Mouse (Mus musculus) limb, embryonic 15.5 days (tissue): ENCODE results near the gene Gramd4. TPM values are rescaled to one million over a fixed set of nuclear protein-coding genes. Genes with fewer than 3 reads are reported as not detected.
A peak's percentile ranks its signal among the peaks of the same experiment; 100 is the strongest.

Experiments used
- ATAC-seq: fragments of 200-750 bp; cut with Nextera tagmentation; 2 replicates; pipeline ENCODE4 v1.8.0; 2017; ENCODE audit warnings: low read depth, moderate TSS enrichment; ENCODE audit not compliant: insufficient number of reproducible peaks, low FRiP score, low TSS enrichment
- H3K27ac ChIP-seq: fragments of 300-500 bp; sonication (generic); 2 replicates; pipeline ENCODE4 v1.5.1; 2015; ENCODE audit warnings: moderate library complexity, mild to moderate bottlenecking, inconsistent platforms
- H3K27me3 ChIP-seq: fragments of 300-500 bp; sonication (generic); 2 replicates; pipeline ENCODE4 v1.6.1; 2015; ENCODE audit warnings: inconsistent platforms
- H3K36me3 ChIP-seq: fragments of 300-500 bp; sonication (generic); 2 replicates; pipeline ENCODE4 v1.6.1; 2015; ENCODE audit warnings: inconsistent platforms
- H3K4me1 ChIP-seq: fragments of 300-500 bp; sonication (generic); 2 replicates; pipeline ENCODE4 v1.6.1; 2015; ENCODE audit warnings: inconsistent platforms
- H3K4me2 ChIP-seq: fragments of 300-500 bp; sonication (generic); 2 replicates; pipeline ENCODE4 v1.6.1; 2015; ENCODE audit warnings: mild to moderate bottlenecking, inconsistent platforms
- H3K4me3 ChIP-seq: fragments of 300-500 bp; sonication (generic); 2 replicates; pipeline ENCODE4 v1.5.1; 2015; ENCODE audit warnings: mild to moderate bottlenecking, inconsistent platforms
- H3K9ac ChIP-seq: fragments of 300-500 bp; sonication (generic); 2 replicates; pipeline ENCODE4 v1.6.1; 2015; ENCODE audit warnings: inconsistent platforms
- H3K9me3 ChIP-seq: fragments of 300-500 bp; sonication (generic); 2 replicates; pipeline ENCODE4 v1.6.1; 2016; ENCODE audit warnings: inconsistent platforms
- WGBS: fragments of 180-500 bp; shearing (Covaris S2); methylation state at CpG from one replicate; pipeline ENCODE4 v1.1.7; 2015; 5-methylcytosine and 5-hydroxymethylcytosine counted together
- polyA plus RNA-seq: library from polyadenylated mRNA; unstranded; fragments of >200 nt; fragmentation: Nextera tagmentation; extraction: Ambion mirVana; gene quantifications from 2 replicates; pipeline ENCODE4 v1.2.1, GENCODE M21; 2015

Gramd4 gene
- polyA plus RNA-seq, 1 experiment from 2014 or later: 22.0 TPM

DNA sequence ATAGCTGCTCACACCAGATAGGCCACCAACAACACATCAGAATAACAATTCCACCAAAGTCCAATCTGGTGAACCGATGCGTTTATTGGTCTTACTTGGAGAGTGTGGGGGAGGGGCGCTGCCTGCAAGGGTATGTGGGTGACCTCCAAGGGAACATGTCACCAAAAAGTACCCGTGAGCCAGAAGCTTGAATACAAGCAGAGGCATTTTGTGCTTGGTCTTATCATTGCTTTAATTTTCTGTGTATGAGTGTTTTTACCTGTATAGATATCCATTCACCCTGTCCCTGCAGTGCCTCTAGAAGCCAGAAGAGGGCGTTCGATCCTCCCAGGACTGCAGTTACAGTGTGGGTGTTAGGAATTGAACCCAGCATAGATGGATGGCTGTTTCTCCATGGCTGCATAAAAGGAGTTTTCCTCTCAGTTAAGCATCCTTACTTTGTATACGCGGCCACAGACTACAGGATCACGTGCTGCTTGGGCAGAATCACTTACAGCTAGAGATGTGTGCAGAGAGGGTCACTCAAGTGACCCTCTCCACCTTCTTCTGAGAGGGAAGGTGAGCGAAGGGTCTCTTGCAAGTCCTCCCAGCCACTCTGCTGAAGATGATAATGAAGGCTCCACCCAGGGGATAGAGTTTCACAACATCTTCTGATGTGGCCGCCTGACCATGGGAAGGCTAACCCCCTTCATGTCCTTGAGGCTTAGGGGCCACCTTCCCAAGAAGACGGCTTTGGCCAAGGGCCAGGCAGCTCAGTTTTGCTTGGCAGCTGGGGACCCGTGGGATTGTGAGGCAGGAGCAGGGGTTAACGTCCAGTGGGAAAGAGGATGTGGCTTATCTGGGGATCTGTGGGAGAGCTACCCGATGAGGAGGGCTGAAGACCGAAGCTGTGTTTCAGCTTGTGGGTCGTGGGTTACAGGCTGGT lies 28.1 kb downstream of the Gramd4 start:
- H3K27ac ChIP-seq: peak overlapping the region; percentile 69
- H3K27me3 ChIP-seq: no peaks in the 10 kb centered on the region
- H3K4me3 ChIP-seq: no peak overlapping the region
- ATAC-seq: no peak
- WGBS: 35% methylated on average over 17 of the region's 17 CpGs
- H3K36me3 ChIP-seq: no peaks in the 10 kb centered on the region
- H3K9me3 ChIP-seq: no peaks in the 10 kb centered on the region
- H3K4me1 ChIP-seq: peaks cover 81% of the 10 kb centered on the region
- H3K4me2 ChIP-seq: 0 out of 2 replicates have a peak overlapping the region, but pooled peaks have one; percentile 4
- H3K9ac ChIP-seq: no peak overlapping the region

- Histone ChIP-seq H3K27me3 (no peaks in the 10 kb centered on the region), H3K9me3 (no peaks in the 10 kb centered on the region), H3K36me3 (no peaks in the 10 kb centered on the region), H3K27ac (peak overlapping the region; percentile 69), H3K9ac (no peak overlapping the region), H3K4me3 (no peak overlapping the region), H3K4me1 (peaks cover 85% of the 10 kb centered on the region), H3K4me2 (no peak overlapping the region)
- ATAC-seq: no peak
- WGBS: 58% methylated on average over 8 of the region's 8 CpGs
These were observed 28.8 kb downstream of the Gramd4 start for GRCm38 (mm10) chr15:86086291-86086706.

GRCm38 (mm10) chr15:86087591-86088149 lies 30.2 kb downstream of the Gramd4 start:
- no peak for ATAC-seq
- no peak overlapping the region for H3K4me2 ChIP-seq
- no peaks in the 10 kb centered on the region for H3K27me3 ChIP-seq
- H3K36me3 ChIP-seq: no peaks in the 10 kb centered on the region; the same call in 1 of the 2 replicates
- peaks cover 81% of the 10 kb centered on the region for H3K4me1 ChIP-seq
- no peaks in the 10 kb centered on the region for H3K9me3 ChIP-seq
- no peak overlapping the region for H3K4me3 ChIP-seq
- 52% methylated on average over 14 of the region's 14 CpGs for WGBS
- no peak overlapping the region; the same call in 1 of the 2 replicates for H3K27ac ChIP-seq
- H3K9ac ChIP-seq: no peak overlapping the region

DNA sequence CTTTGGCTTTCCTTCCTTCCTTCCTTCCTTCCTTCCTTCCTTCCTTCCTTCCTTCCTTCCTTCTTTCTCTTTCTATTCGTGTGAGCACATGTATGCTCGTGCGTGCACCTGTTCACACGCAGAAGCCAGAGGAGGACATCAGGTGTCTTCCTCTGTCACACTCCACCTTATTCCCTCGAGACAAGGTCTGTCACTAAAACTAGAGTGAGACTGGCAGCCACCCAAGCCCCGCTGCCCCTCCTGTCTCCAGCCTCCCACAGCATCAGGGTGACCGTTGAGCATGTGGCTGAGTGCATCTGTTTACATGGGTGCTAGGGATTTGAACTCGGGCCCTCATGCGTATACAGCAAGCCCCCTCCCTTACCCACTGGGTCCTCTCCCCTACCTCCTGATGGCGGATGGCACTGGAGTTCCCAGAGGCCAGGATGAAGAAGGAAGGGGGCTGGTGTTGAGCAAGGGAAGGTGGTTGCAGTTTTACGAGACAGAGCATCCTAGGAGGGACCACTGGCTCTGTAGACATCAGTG lies 30.8 kb downstream of the Gramd4 start:
- no peaks in the 10 kb centered on the region for H3K27me3 ChIP-seq
- 80% methylated on average over 11 of the region's 11 CpGs for WGBS

GRCm38 (mm10) chr15:86089091-86089744 lies 31.7 kb downstream of the Gramd4 start:
- H3K9ac ChIP-seq: no peak overlapping the region
- no peak overlapping the region for H3K4me2 ChIP-seq
- peaks cover 68% of the 10 kb centered on the region for H3K4me1 ChIP-seq
- no peaks in the 10 kb centered on the region for H3K9me3 ChIP-seq
- no peak overlapping the region for H3K4me3 ChIP-seq
- H3K27ac ChIP-seq: no peak overlapping the region
- no peaks in the 10 kb centered on the region; the same call in 1 of the 2 replicates for H3K36me3 ChIP-seq
- WGBS: 75% methylated on average over 13 of the region's 13 CpGs
- H3K27me3 ChIP-seq: no peaks in the 10 kb centered on the region
- no peak for ATAC-seq

More for the DNA sequence above, 30.8 kb downstream of the Gramd4 start:
- H3K4me3 ChIP-seq: no peak overlapping the region
- H3K27ac ChIP-seq: no peak overlapping the region
- H3K4me1 ChIP-seq: peaks cover 76% of the 10 kb centered on the region
- no peaks in the 10 kb centered on the region for H3K9me3 ChIP-seq
- no peak for ATAC-seq
- no peaks in the 10 kb centered on the region; the same call in 1 of the 2 replicates for H3K36me3 ChIP-seq
- H3K4me2 ChIP-seq: no peak overlapping the region
- H3K9ac ChIP-seq: no peak overlapping the region

- no peak for ATAC-seq
- Histone ChIP-seq H3K4me2 (no peak overlapping the region), H3K4me1 (peaks cover 66% of the 10 kb centered on the region), H3K27ac (peak overlapping the region; percentile 13; the same call in 1 of the 2 replicates), H3K9me3 (no peaks in the 10 kb centered on the region), H3K4me3 (no peak overlapping the region), H3K27me3 (no peaks in the 10 kb centered on the region), H3K9ac (no peak overlapping the region), H3K36me3 (no peaks in the 10 kb centered on the region; the same call in 1 of the 2 replicates)
- WGBS: 49% methylated on average over 11 of the region's 11 CpGs
These were observed 32.6 kb downstream of the Gramd4 start for GRCm38 (mm10) chr15:86089991-86090529.

- peaks cover 61% of the 10 kb centered on the region for H3K4me1 ChIP-seq
- no peak for ATAC-seq
- 93% methylated on average over 8 of the region's 8 CpGs for WGBS
These were observed 33.1 kb downstream of the Gramd4 start for GRCm38 (mm10) chr15:86090578-86090977.

GRCm38 (mm10) chr15:86091201-86091997 lies 33.9 kb downstream of the Gramd4 start:
- Histone ChIP-seq H3K4me2 (no peak overlapping the region), H3K9me3 (no peaks in the 10 kb centered on the region), H3K27ac (no peak overlapping the region), H3K27me3 (no peaks in the 10 kb centered on the region), H3K4me1 (peaks cover 53% of the 10 kb centered on the region), H3K4me3 (no peak overlapping the region), H3K36me3 (no peaks in the 10 kb centered on the region; the same call in 1 of the 2 replicates), H3K9ac (no peak overlapping the region)
- no peak for ATAC-seq
- 95% methylated on average over 23 of the region's 23 CpGs for WGBS

More at GRCm38 (mm10) chr15:86090578-86090977, 33.1 kb downstream of the Gramd4 start:
- H3K4me2 ChIP-seq: no peak overlapping the region
- no peaks in the 10 kb centered on the region for H3K9me3 ChIP-seq
- no peaks in the 10 kb centered on the region; the same call in 1 of the 2 replicates for H3K36me3 ChIP-seq
- H3K9ac ChIP-seq: no peak overlapping the region
- no peak overlapping the region for H3K4me3 ChIP-seq
- no peaks in the 10 kb centered on the region for H3K27me3 ChIP-seq
- 0 out of 2 replicates have a peak overlapping the region, but pooled peaks have one; percentile 13 for H3K27ac ChIP-seq

DNA sequence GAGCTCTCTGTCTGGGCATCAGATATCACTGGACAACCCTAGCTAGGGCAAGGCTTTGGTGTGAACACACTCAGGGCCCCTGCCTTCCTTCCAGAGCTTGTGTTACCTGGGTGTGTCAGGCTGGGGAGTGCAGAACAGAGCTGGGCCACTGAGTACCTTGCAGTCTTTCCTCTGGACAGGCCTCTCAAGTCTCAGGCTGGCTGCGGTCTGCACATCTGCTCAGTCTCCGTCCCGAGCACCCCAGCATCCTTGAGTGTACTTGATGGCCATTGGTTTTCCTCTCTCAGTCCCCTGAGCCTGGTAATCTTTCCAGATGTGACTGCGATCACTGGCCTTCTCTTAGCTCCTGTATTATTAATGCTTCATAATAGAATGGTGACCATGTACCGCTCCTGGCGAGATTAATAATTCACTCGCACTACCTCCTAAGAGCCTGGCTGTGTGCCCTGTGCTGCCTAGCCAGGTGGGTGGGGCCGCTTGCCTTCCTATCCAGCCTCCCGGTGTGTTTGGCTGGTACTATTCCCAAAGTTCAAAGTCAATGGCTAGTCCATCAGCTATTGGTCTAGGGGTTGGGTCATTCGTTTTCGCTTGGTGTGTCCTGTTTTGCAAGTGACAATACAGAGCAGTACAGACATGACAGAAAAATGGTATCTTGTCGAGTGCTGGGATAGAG lies 34.6 kb downstream of the Gramd4 start:
- Histone ChIP-seq H3K4me1 (peaks cover 45% of the 10 kb centered on the region), H3K9me3 (no peaks in the 10 kb centered on the region), H3K4me3 (no peak overlapping the region), H3K36me3 (no peaks in the 10 kb centered on the region; the same call in 1 of the 2 replicates), H3K9ac (no peak overlapping the region), H3K27ac (no peak overlapping the region), H3K4me2 (no peak overlapping the region), H3K27me3 (no peaks in the 10 kb centered on the region)
- no peak for ATAC-seq
- WGBS: 80% methylated on average over 12 of the region's 12 CpGs

DNA sequence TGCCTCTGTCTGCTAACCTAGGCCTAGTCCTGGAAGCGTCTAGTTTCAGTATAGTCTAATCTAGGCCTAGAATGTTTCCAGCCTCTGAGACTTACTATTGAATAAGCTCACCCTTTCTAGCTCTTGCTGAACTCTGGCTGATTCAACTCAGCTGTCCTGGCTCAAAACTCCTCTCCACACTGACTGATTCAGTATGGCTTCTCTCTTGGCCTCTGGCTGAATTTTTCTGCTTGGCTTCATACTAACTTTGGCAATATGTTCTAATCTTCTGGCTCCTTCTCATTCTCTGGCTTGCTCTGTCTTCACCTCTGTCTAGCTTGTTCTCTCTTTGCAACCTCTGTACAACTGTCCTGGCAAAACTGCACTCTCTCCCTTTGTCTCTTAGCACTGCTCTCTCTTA lies 35.7 kb downstream of the Gramd4 start:
- 81% methylated on average over 1 of the region's 1 CpGs for WGBS
- Histone ChIP-seq H3K4me1 (peaks cover 35% of the 10 kb centered on the region), H3K36me3 (no peaks in the 10 kb centered on the region; the same call in 1 of the 2 replicates), H3K4me2 (no peak overlapping the region), H3K27me3 (no peaks in the 10 kb centered on the region), H3K4me3 (no peak overlapping the region), H3K27ac (no peak overlapping the region; the same call in 1 of the 2 replicates), H3K9me3 (no peaks in the 10 kb centered on the region), H3K9ac (no peak overlapping the region)
- ATAC-seq: no peak
